Mouse (Mus musculus): ENCODE results near the gene Clec3b.
A peak's percentile ranks its signal among the peaks of the same experiment; 100 is the strongest.

Clec3b gene

GRCm38 (mm10) chr9:123153121-123153520, 2.4 kb downstream of the Clec3b start:
- DNase-seq (ENCODE audit: low read depth): no peak

- DNase-seq (ENCODE audit: low read depth): no peak
Measured at GRCm38 (mm10) chr9:123156910-123157361, 6.2 kb downstream of the Clec3b start.

GRCm38 (mm10) chr9:123157699-123158098, 7.0 kb downstream of the Clec3b start:
- no peak for DNase-seq (ENCODE audit: low read depth)

GRCm38 (mm10) chr9:123158125-123158836, 7.5 kb downstream of the Clec3b start:
- DNase-seq (ENCODE audit: low read depth): peak; percentile 45

GRCm38 (mm10) chr9:123159330-123159729, 8.6 kb downstream of the Clec3b start:
- DNase-seq (ENCODE audit: low read depth): peak; percentile 72

- no peak for DNase-seq (ENCODE audit: low read depth)
Measured at GRCm38 (mm10) chr9:123161792-123162191, 11.0 kb downstream of the Clec3b start.

- no peak for DNase-seq (ENCODE audit: low read depth)
Measured at GRCm38 (mm10) chr9:123162985-123163694, 12.4 kb downstream of the Clec3b start.

GRCm38 (mm10) chr9:123165781-123166443, 15.2 kb downstream of the Clec3b start:
- no peak for DNase-seq (ENCODE audit: low read depth)

GRCm38 (mm10) chr9:123173760-123174159, 23.0 kb downstream of the Clec3b start:
- DNase-seq (ENCODE audit: low read depth): no peak

- DNase-seq (ENCODE audit: low read depth): no peak
Measured at GRCm38 (mm10) chr9:123174356-123174755, 23.6 kb downstream of the Clec3b start.

- DNase-seq (ENCODE audit: low read depth): no peak
Measured at GRCm38 (mm10) chr9:123177380-123178048, 26.8 kb downstream of the Clec3b start.

GRCm38 (mm10) chr9:123180003-123180402, 29.3 kb downstream of the Clec3b start:
- DNase-seq (ENCODE audit: low read depth): no peak

- DNase-seq (ENCODE audit: low read depth): no peak
Measured at GRCm38 (mm10) chr9:123183226-123183625, 32.5 kb downstream of the Clec3b start.

- DNase-seq (ENCODE audit: low read depth): no peak
Measured at GRCm38 (mm10) chr9:123185546-123185945, 34.8 kb downstream of the Clec3b start.

- DNase-seq (ENCODE audit: low read depth): no peak
Measured at GRCm38 (mm10) chr9:123186151-123186550, 35.4 kb downstream of the Clec3b start.

GRCm38 (mm10) chr9:123187589-123187988, 36.8 kb downstream of the Clec3b start:
- no peak for DNase-seq (ENCODE audit: low read depth)

- DNase-seq (ENCODE audit: low read depth): no peak
Measured at GRCm38 (mm10) chr9:123188271-123188670, 37.5 kb downstream of the Clec3b start.

GRCm38 (mm10) chr9:123200116-123200515, 49.4 kb downstream of the Clec3b start:
- no peak for DNase-seq (ENCODE audit: low read depth)

GRCm38 (mm10) chr9:123206526-123206925, 55.8 kb downstream of the Clec3b start:
- DNase-seq (ENCODE audit: low read depth): no peak

- no peak for DNase-seq (ENCODE audit: low read depth)
Measured at GRCm38 (mm10) chr9:123206948-123207347, 56.2 kb downstream of the Clec3b start.

Measured in c-Kit-positive CD71-negative TER-119-negative erythroid progenitor cells, embryonic 14.5 days (primary cell).